Mouse (Mus musculus) cerebellum, adult 2 months (tissue): ENCODE measurements around the gene Gm49340. TPM values are rescaled to one million over a fixed set of nuclear protein-coding genes. Genes with fewer than 3 reads are reported as not detected.

Experiments
- DNase-seq, 2 experiments: peaks; one replicate each; pipeline ENCODE4 v3.0.0; 2021
- H3K27ac ChIP-seq: fragments of 200-500 bp; 2 replicates; pipeline ENCODE4 v1.5.1; 2012; ENCODE audit warnings: low read length, control low read depth, inconsistent platforms; ENCODE audit not compliant: insufficient read depth
- H3K27me3 ChIP-seq: fragments of 200-500 bp; 2 replicates; pipeline ENCODE4 v1.6.1; 2012; ENCODE audit warnings: inconsistent platforms, mild to moderate bottlenecking, low read length, moderate library complexity; ENCODE audit not compliant: control insufficient read depth, insufficient read depth
- H3K4me1 ChIP-seq: fragments of 200-500 bp; 2 replicates; pipeline ENCODE4 v1.6.1; 2011; ENCODE audit warnings: low read length; ENCODE audit not compliant: control insufficient read depth, insufficient read depth
- H3K4me3 ChIP-seq: fragments of 200-500 bp; replicated peaks from 2 replicates; pipeline ENCODE3; 2011; ENCODE audit warnings: mild to moderate bottlenecking, low read depth, low read length, control low read depth; ENCODE audit not compliant: insufficient read depth
- CTCF ChIP-seq: fragments of 200-500 bp; IDR thresholded peaks from 2 replicates; pipeline ENCODE4 v1.5.1; 2011; ENCODE audit warnings: low read depth, mild to moderate bottlenecking, control low read depth, low read length, moderate library complexity, borderline replicate concordance; ENCODE audit not compliant: insufficient read depth
- POLR2A ChIP-seq: fragments of 200-500 bp; IDR thresholded peaks from 2 replicates; pipeline ENCODE4 v1.6.1; 2011; ENCODE audit warnings: low read length, control low read depth, borderline replicate concordance; ENCODE audit not compliant: insufficient read depth
- WGBS: fragments of 180-500 bp; shearing (Covaris S2); methylation state at CpG from one replicate; pipeline ENCODE4 v1.1.7; 2018; 5-methylcytosine and 5-hydroxymethylcytosine counted together
- polyA plus RNA-seq: library from polyadenylated mRNA; depleted of rRNA; stranded (reverse); fragments of >200 nt; gene quantifications from 2 replicates; pipeline ENCODE4 v1.2.3, GENCODE M21; 2012; rRNA removed

Gm49340 gene
- polyA plus RNA-seq, 1 experiment, result not detected

- DNase-seq, result no peak
- no peaks in the 10 kb centered on the region for H3K27me3 ChIP-seq
- no peaks in the 10 kb centered on the region for H3K4me1 ChIP-seq
- TF ChIP-seq POLR2A (no peak), CTCF (no peak)
- WGBS, result 46% methylated on average over 3 of the region's 3 CpGs
- no peak within 1 kb of the TSS for H3K4me3 ChIP-seq
- H3K27ac ChIP-seq, result no peak within 1 kb of the TSS
Measured at GRCm38 (mm10) chr11:73350483-73350882, 20.9 kb downstream of the Gm49340 start, which contains the start of gene Olfr20. Gene Olfr20, plus strand, starts transcription at chr11:73350783.

GRCm38 (mm10) chr11:73370946-73371345 is 41.4 kb downstream of the Gm49340 start, which contains the start of gene Olfr376:
Gene Olfr376, plus strand, starts transcription at chr11:73371246.
- no peak for TF ChIP-seq CTCF
- no peak for TF ChIP-seq POLR2A
- no peaks in the 10 kb centered on the region for H3K27me3 ChIP-seq
- no peak for DNase-seq
- WGBS, result 88% methylated on average over 2 of the region's 2 CpGs
- no peak within 1 kb of the TSS for H3K27ac ChIP-seq
- no peak within 1 kb of the TSS for H3K4me3 ChIP-seq
- H3K4me1 ChIP-seq, result no peaks in the 10 kb centered on the region

GRCm38 (mm10) chr11:73395374-73395773 is 65.8 kb downstream of the Gm49340 start:
- H3K27ac ChIP-seq, result no peak overlapping the region
- H3K27me3 ChIP-seq, result no peaks in the 10 kb centered on the region
- no peaks in the 10 kb centered on the region for H3K4me1 ChIP-seq
- TF ChIP-seq CTCF (no peak), POLR2A (no peak)
- WGBS, result 58% methylated on average over 4 of the region's 4 CpGs
- H3K4me3 ChIP-seq, result no peak overlapping the region
- no peak for DNase-seq

GRCm38 (mm10) chr11:73399514-73399913 is 70.0 kb downstream of the Gm49340 start, which contains the start of gene Olfr1:
Gene Olfr1, minus strand, starts transcription at chr11:73399614.
- Histone ChIP-seq H3K4me3 (no peak within 1 kb of the TSS), H3K4me1 (no peaks in the 10 kb centered on the region), H3K27me3 (no peaks in the 10 kb centered on the region), H3K27ac (no peak within 1 kb of the TSS)
- no peak for TF ChIP-seq CTCF
- DNase-seq, result no peak

Other genes starting within 250 kb of the Gm49340 start
- gene Itgae, start 239.2 kb upstream of the Gm49340 start, polyA plus RNA-seq, result 0.24 and 0.33 TPM in 2 replicates
- gene Haspin, start 191.4 kb upstream of the Gm49340 start, polyA plus RNA-seq, result 0.05 and 0.10 TPM in 2 replicates
- gene P2rx5, start 169.3 kb upstream of the Gm49340 start, polyA plus RNA-seq, result 4.5 and 6.2 TPM in 2 replicates
- 78.7 and 80.6 TPM in 2 replicates for gene Emc6, start 152.7 kb upstream of the Gm49340 start, polyA plus RNA-seq
- 15.9 and 16.5 TPM in 2 replicates for gene Tax1bp3, start 152.7 kb upstream of the Gm49340 start, polyA plus RNA-seq
- 26.6 and 26.9 TPM in 2 replicates for gene Ctns, start 130.7 kb upstream of the Gm49340 start, polyA plus RNA-seq
- gene Shpk, start 130.3 kb upstream of the Gm49340 start, polyA plus RNA-seq, result 4.1 and 4.5 TPM in 2 replicates
- gene Trpv1, start 95.4 kb upstream of the Gm49340 start, polyA plus RNA-seq, result 0.16 and 0.33 TPM in 2 replicates
- 0.19 and 0.46 TPM in 2 replicates for gene Trpv3, start 62.4 kb upstream of the Gm49340 start, polyA plus RNA-seq
- gene Aspa, start 145 bp upstream of the Gm49340 start, polyA plus RNA-seq, result 44.8 and 57.9 TPM in 2 replicates
- 0.08 and 0.22 TPM in 2 replicates for gene Spata22, start within 50 bp of the Gm49340 start, polyA plus RNA-seq
- gene Olfr20, start 21.0 kb downstream of the Gm49340 start, polyA plus RNA-seq, result not detected in 2 replicates
- gene Olfr376, start 41.5 kb downstream of the Gm49340 start, polyA plus RNA-seq, result not detected in 2 replicates
- gene Olfr1, start 69.9 kb downstream of the Gm49340 start, polyA plus RNA-seq, result not detected in 2 replicates
- gene Olfr378, start 98.7 kb downstream of the Gm49340 start, polyA plus RNA-seq, result not detected in 2 replicates
- gene Olfr380, start 127.8 kb downstream of the Gm49340 start, polyA plus RNA-seq, result not detected in 2 replicates
- not detected in 2 replicates for gene Olfr381, start 161.9 kb downstream of the Gm49340 start, polyA plus RNA-seq
- not detected in 2 replicates for gene Olfr382, start 187.5 kb downstream of the Gm49340 start, polyA plus RNA-seq